Mouse (Mus musculus): ENCODE results near the gene Hnrnpf. TPM values are rescaled to one million over a fixed set of nuclear protein-coding genes. Genes with fewer than 3 reads are reported as not detected.

Hnrnpf gene
- polyA plus RNA-seq (2017; shearing (Covaris generic)): 1,189 TPM

GRCm38 (mm10) chr6:117900126-117901080 lies at the start of gene Hnrnpf:
Hnrnpf (plus strand) TSS chr6:117900324.

GRCm38 (mm10) chr6:117861848-117862247 lies 38.3 kb upstream of the Hnrnpf start, which contains the start of gene Zfp239:
Zfp239 (plus strand) TSS chr6:117862100.

GRCm38 (mm10) chr6:117937222-117937932 lies 37.3 kb downstream of the Hnrnpf start, which contains the start of gene Fxyd4:
Fxyd4 (minus strand) TSS chr6:117937692.

Other genes with a start within 250 kb of the Hnrnpf start
- gene Zfp637, start 59.1 kb upstream of the Hnrnpf start, polyA plus RNA-seq (2017; shearing (Covaris generic)): 5.8 TPM
- gene Zfp239, start 38.2 kb upstream of the Hnrnpf start, polyA plus RNA-seq (2017; shearing (Covaris generic)): 2.5 TPM
- 1.6 TPM for gene Fxyd4, start 37.4 kb downstream of the Hnrnpf start, polyA plus RNA-seq (2017; shearing (Covaris generic))
- 3.0 TPM for gene Rasgef1a, start 111.1 kb downstream of the Hnrnpf start, polyA plus RNA-seq (2017; shearing (Covaris generic))
- 14.8 TPM for gene Csgalnact2, start 238.8 kb downstream of the Hnrnpf start, polyA plus RNA-seq (2017; shearing (Covaris generic))